Mouse (Mus musculus): ENCODE measurements at regions not wholly inside any gene's neighbourhood (a gene's known extent, or its start where the extent isn't known, plus 50 kb on each side); places are given as distances from the start of the nearest gene placed in this dataset.
A peak's percentile ranks its signal among the peaks of the same experiment; 100 is the strongest.

GRCm38 (mm10) chr4:137185001-137185400 lies 92.3 kb upstream of the Wnt4 start:
- H3K4me3 ChIP-seq (ENCODE audit: control insufficient read depth, low read depth, low read length): no peak overlapping the region
- H3K27me3 ChIP-seq (ENCODE audit: control insufficient read depth, insufficient read depth, low read length): no peaks in the 10 kb centered on the region
- no peaks in the 10 kb centered on the region for H3K36me3 ChIP-seq (ENCODE audit: control insufficient read depth, insufficient read depth, low read length)
- H3K27ac ChIP-seq (ENCODE audit: control insufficient read depth, insufficient read depth, low read depth, low read length): no peak overlapping the region
- TF ChIP-seq POLR2A (IDR thresholded peaks at IDR 0.05; ENCODE audit: control insufficient read depth, low read depth, low read length) (no peak), CTCF (IDR thresholded peaks at IDR 0.05; ENCODE audit: control insufficient read depth, insufficient read depth, insufficient replicate concordance, low read depth, low read length) (no peak)
- peaks cover 2% of the 10 kb centered on the region; the same call in 1 of the 2 replicates for H3K4me1 ChIP-seq (ENCODE audit: control insufficient read depth, insufficient read depth, low read length)

- Histone ChIP-seq H3K27me3 (ENCODE audit: control insufficient read depth, insufficient read depth, low read length) (no peaks in the 10 kb centered on the region), H3K27ac (ENCODE audit: control insufficient read depth, insufficient read depth, low read depth, low read length) (no peak overlapping the region), H3K4me1 (ENCODE audit: control insufficient read depth, insufficient read depth, low read length) (no peaks in the 10 kb centered on the region), H3K4me3 (ENCODE audit: control insufficient read depth, low read depth, low read length) (no peak overlapping the region), H3K36me3 (ENCODE audit: control insufficient read depth, insufficient read depth, low read length) (no peaks in the 10 kb centered on the region)
- no peak for TF ChIP-seq POLR2A (IDR thresholded peaks at IDR 0.05; ENCODE audit: control insufficient read depth, low read depth, low read length)
Observed at GRCm38 (mm10) chr4:137183181-137183850, 94.0 kb upstream of the Wnt4 start.

GRCm38 (mm10) chr4:137182547-137182946 lies 94.7 kb upstream of the Wnt4 start:
- no peak overlapping the region for H3K27ac ChIP-seq (ENCODE audit: control insufficient read depth, insufficient read depth, low read depth, low read length)
- no peaks in the 10 kb centered on the region for H3K4me1 ChIP-seq (ENCODE audit: control insufficient read depth, insufficient read depth, low read length)
- H3K27me3 ChIP-seq (ENCODE audit: control insufficient read depth, insufficient read depth, low read length): no peaks in the 10 kb centered on the region
- no peaks in the 10 kb centered on the region for H3K36me3 ChIP-seq (ENCODE audit: control insufficient read depth, insufficient read depth, low read length)
- TF ChIP-seq CTCF (IDR thresholded peaks at IDR 0.05; ENCODE audit: control insufficient read depth, insufficient read depth, insufficient replicate concordance, low read depth, low read length): no peak
- no peak for TF ChIP-seq POLR2A (IDR thresholded peaks at IDR 0.05; ENCODE audit: control insufficient read depth, low read depth, low read length)
- no peak overlapping the region for H3K4me3 ChIP-seq (ENCODE audit: control insufficient read depth, low read depth, low read length)

DNA sequence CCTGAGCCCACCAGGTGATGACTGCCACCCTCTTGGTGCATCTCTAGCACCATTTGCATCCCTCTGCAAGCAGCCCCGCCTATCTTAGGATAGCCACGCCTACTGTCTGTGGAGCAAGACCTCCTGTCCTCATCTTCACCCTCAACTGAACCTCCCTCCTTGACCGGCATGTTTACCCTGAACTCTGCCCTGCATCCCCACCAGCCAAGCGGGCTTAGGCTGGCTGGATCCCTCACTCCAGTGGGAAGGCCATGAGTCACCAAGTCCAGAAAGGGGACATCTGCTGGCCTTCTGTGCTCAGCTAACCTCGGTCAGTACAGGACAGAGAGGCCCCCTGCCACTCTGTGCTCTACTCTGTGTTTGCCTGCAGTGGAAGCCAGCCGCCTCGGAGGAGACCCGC lies 96.0 kb upstream of the Wnt4 start:
- Histone ChIP-seq H3K27ac (ENCODE audit: control insufficient read depth, insufficient read depth, low read depth, low read length) (no peak overlapping the region), H3K4me3 (ENCODE audit: control insufficient read depth, low read depth, low read length) (no peak overlapping the region), H3K4me1 (ENCODE audit: control insufficient read depth, insufficient read depth, low read length) (no peaks in the 10 kb centered on the region), H3K36me3 (ENCODE audit: control insufficient read depth, insufficient read depth, low read length) (no peaks in the 10 kb centered on the region), H3K27me3 (ENCODE audit: control insufficient read depth, insufficient read depth, low read length) (no peaks in the 10 kb centered on the region)
- TF ChIP-seq CTCF (IDR thresholded peaks at IDR 0.05; ENCODE audit: control insufficient read depth, insufficient read depth, insufficient replicate concordance, low read depth, low read length) (no peak), POLR2A (IDR thresholded peaks at IDR 0.05; ENCODE audit: control insufficient read depth, low read depth, low read length) (no peak)

DNA sequence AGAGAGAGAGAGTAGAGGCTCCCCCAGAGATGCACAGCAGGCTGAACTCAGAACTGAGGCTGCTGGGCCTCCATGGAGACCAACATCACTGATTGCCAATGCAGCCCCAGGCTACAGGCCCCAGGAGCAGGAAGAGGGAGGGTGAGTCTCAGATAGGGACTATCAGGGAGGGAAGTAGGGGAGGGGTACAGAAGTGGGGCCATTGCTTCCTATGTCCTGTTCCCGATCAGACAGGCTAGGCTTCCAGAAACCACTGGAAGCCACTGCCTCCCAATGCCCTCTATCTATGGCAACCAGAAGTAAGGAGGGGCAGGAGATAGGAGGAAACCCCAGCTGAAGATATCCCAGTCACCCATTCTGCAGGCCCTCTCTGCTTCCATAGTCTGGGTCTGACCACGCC lies 97.2 kb upstream of the Wnt4 start:
- Histone ChIP-seq H3K4me3 (ENCODE audit: control insufficient read depth, low read depth, low read length) (no peak overlapping the region), H3K4me1 (ENCODE audit: control insufficient read depth, insufficient read depth, low read length) (no peaks in the 10 kb centered on the region), H3K27me3 (ENCODE audit: control insufficient read depth, insufficient read depth, low read length) (no peaks in the 10 kb centered on the region), H3K36me3 (ENCODE audit: control insufficient read depth, insufficient read depth, low read length) (no peaks in the 10 kb centered on the region), H3K27ac (ENCODE audit: control insufficient read depth, insufficient read depth, low read depth, low read length) (no peak overlapping the region)
- no peak for TF ChIP-seq POLR2A (IDR thresholded peaks at IDR 0.05; ENCODE audit: control insufficient read depth, low read depth, low read length)
- no peak for TF ChIP-seq CTCF (IDR thresholded peaks at IDR 0.05; ENCODE audit: control insufficient read depth, insufficient read depth, insufficient replicate concordance, low read depth, low read length)

GRCm38 (mm10) chr4:137178833-137179232 lies 98.5 kb upstream of the Wnt4 start:
- Histone ChIP-seq H3K4me3 (ENCODE audit: control insufficient read depth, low read depth, low read length) (no peak overlapping the region), H3K4me1 (ENCODE audit: control insufficient read depth, insufficient read depth, low read length) (no peaks in the 10 kb centered on the region), H3K27ac (ENCODE audit: control insufficient read depth, insufficient read depth, low read depth, low read length) (no peak overlapping the region), H3K27me3 (ENCODE audit: control insufficient read depth, insufficient read depth, low read length) (no peaks in the 10 kb centered on the region), H3K36me3 (ENCODE audit: control insufficient read depth, insufficient read depth, low read length) (no peaks in the 10 kb centered on the region)
- TF ChIP-seq CTCF (IDR thresholded peaks at IDR 0.05; ENCODE audit: control insufficient read depth, insufficient read depth, insufficient replicate concordance, low read depth, low read length) (no peak), POLR2A (IDR thresholded peaks at IDR 0.05; ENCODE audit: control insufficient read depth, low read depth, low read length) (0 out of 2 replicates have a peak, but pooled peaks have one; percentile 16)

DNA sequence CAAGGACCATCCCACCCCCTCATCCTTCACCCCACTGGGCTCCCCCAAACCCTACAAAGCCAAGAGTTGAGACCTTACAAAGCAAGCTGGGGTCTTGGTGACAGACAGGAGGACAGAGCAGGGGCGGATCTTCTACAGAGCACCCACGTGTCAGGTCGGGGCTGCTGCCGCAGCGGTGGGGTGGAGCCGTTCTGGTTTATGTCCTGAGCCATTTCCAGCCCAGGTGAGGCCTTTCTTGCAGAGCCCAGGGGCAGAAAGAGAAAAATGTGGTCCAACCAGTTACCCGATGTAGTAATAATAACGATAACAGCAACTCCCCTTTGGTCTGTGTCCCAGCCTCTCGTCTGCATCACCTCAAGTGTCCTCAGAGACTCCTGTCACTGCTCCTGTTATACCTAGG lies 112.4 kb upstream of the Wnt4 start:
- TF ChIP-seq CTCF (IDR thresholded peaks at IDR 0.05; ENCODE audit: control insufficient read depth, insufficient read depth, insufficient replicate concordance, low read depth, low read length) (no peak), POLR2A (IDR thresholded peaks at IDR 0.05; ENCODE audit: control insufficient read depth, low read depth, low read length) (no peak)
- H3K27ac ChIP-seq (ENCODE audit: control insufficient read depth, insufficient read depth, low read depth, low read length): no peak overlapping the region
- H3K27me3 ChIP-seq (ENCODE audit: control insufficient read depth, insufficient read depth, low read length): no peaks in the 10 kb centered on the region
- peak overlapping the region; percentile 66 for H3K4me3 ChIP-seq (ENCODE audit: control insufficient read depth, low read depth, low read length)
- no peaks in the 10 kb centered on the region for H3K36me3 ChIP-seq (ENCODE audit: control insufficient read depth, insufficient read depth, low read length)
- H3K4me1 ChIP-seq (ENCODE audit: control insufficient read depth, insufficient read depth, low read length): peaks cover 7% of the 10 kb centered on the region; the same call in 1 of the 2 replicates

All from testis, adult 2 months (tissue).